Mouse (Mus musculus) erythroblast, embryonic 14.5 days (primary cell): Measurements from ENCODE around the gene Foxn3.

Experiments used
- GATA1 ChIP-seq: IDR thresholded peaks from 2 replicates; pipeline ENCODE4 v1.6.1; 2012; ENCODE audit warnings: low read length, inconsistent platforms, mixed read lengths
- TAL1 ChIP-seq: IDR thresholded peaks from 3 replicates; pipeline ENCODE4 v1.6.1; 2012; ENCODE audit warnings: low read length, inconsistent platforms, mixed read lengths

DNA sequence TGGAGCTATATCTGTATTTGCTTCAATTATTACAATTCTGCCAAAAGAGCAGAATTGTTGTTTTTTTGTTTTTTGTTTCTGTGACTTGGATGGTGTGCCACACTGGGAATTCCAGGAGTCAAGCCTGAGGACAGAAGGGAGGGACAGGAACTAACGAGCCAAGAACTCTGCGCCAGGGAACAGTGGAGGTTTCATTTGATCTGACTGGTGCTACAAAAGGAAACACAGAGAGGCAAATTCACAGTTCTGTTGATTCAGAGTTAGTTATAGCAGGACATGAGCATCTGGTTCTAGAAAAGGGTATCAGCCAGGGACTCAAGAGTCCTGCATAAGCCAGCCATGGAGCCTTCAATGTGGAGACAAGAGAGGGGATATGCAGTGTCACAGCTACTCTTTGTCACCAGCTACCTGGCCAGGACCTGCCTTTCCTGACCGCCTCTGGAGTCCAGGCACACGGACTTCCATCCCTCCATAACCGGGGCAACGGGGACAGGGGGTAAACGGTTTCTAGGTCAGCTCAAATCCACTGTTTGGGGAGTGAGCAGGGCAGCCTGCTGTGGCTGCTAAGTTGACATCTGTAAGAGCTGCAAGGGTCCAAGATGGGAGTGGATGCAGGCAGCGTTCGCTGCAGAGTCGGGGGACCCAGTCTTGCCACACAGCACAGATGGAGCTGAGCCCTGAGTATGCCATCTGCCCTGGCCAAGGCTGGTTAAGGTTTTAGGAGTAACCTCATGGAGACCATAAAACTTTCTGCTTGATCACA lies 316.2 kb downstream of the Foxn3 start:
- TF ChIP-seq GATA1, result no peak
- no peak for TF ChIP-seq TAL1
